Mouse (Mus musculus): ENCODE data around the gene Trio.

Trio gene

DNA sequence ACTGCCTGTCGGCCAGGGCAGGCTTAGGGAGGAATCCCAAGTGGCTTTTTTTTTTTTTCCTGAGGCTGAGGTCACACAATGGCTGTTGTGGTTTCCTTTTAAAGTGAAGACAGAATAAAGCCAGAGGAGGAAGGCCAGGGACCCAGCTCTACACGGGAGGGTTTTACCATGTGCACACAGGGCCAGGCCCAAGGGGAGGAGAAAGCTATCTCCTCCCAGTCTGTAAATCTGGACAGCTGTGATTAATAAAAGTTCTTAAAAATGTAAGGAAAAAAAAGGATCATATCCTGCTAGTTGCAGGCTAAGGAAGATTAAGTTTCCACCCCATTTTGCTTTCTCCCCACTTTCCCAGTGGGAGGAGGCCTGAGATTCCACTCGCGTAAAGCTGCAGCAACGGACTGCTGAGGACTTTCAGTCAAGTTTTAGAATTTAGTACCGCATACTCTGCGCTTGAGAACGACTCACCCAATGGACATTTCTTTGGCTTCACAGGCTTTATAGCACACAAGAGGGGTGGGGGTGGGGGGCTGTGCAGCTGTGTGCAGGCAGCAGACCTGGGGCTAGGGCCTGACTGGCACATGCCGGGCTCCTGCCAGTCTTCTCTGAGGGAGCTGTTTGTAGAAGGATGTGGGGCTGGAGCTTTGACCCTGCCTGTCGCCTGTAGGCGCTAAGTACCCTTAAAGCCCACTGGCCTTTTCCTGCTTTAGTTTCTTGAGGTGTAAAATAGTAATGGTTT is 248.0 kb downstream of the Trio start:
- DNase-seq (ENCODE audit: low read depth, low spot score) = no peak

DNA sequence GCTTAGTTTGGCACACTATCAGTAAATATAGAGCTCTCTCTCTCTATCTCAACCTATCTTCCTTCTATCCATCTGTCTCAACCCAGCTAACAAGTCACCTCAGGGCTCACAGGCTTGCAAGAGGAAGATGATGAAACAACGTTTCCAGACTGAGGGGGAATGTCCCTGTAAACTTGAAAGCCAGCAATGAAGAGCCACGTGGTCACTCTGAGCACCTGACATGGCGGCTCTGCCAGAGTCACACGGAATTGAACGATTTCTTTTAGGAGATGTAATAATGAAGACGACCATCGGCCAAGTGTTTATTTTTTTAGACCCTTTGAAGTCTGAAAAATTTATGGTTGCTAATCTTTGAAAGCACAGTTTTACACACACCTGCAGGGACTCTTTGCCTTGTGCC is 251.2 kb downstream of the Trio start:
- no peak for DNase-seq (ENCODE audit: low read depth, low spot score)

DNA sequence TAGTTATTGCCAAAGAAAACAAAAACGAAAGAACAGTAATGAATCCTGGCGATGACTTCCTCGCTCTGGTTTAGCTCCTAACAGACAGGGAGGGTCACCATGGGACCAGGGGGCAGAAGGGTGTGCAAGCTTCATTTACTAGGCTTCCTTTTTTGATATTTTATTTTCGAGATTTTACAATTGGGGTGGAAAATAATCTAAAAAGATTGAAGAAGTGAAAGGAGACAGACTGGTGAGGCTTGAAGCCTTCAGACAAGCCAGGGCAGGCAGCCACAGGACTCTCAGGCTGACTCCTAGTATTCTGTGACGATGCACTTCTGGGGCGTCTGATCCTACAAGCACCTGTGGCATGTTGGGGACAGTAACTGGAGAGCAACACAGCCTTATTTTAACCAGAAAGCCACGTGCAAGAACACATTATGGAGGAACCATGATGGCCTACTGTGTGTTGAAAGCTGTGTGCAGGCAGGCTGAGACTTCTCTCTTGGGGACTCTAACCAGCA is 253.5 kb downstream of the Trio start:
- no peak for DNase-seq (ENCODE audit: low read depth, low spot score)

DNA sequence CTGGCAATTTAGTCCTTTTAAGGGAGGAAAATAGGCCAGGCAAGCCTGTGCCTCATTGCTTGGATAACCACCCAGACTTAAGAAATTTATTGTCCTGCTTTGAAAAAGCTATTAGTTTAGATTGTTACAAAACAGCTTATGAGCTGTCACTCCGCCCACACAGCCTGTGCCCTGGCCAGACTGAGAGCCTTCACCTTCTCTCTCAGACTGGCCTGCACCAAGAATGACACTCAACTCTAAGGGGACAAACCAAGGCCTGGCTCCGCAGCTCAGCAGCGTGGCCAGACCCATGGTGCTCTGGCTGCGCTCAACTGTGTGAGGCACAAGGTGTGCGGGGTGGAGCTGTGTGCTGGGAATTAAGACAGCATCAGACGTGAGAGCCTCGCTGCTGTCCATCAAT is 254.1 kb downstream of the Trio start:
- DNase-seq (ENCODE audit: low read depth, low spot score) = no peak

DNA sequence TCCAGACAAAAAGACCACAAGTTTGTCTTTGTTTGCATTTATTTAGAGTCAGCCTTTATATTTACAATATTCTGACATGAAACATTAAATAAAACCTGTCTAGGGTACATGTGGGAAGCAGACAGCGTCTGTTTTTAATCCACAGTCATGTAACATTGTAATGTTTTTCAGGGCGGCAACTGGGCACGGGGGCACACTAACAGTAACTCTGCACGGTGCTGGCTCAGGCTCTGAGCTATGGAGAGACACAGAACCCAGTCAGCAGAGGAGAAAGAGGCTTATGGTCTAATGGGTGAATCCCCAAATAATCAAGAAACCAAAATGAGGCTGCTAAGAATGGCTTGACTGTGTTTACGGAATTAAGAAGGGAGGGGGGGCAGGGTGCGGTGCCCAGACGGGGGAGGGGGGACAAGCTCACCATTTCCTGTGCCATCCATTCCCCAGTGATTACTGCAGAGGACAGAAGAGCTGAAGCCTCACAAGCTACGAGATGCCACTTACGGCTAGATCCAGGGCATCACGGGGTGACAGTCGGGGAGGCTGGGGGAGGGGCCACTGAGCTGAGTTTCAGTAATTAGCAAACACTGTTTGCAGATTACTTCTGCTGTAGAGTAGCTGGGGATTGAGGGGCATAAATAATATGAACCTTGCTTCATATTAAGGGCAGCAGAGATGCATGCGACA is 255.0 kb downstream of the Trio start:
- no peak for DNase-seq (ENCODE audit: low read depth, low spot score)

GRCm38 (mm10) chr15:27761416-27761815 is 264.2 kb downstream of the Trio start:
- DNase-seq (ENCODE audit: low read depth, low spot score) = no peak

DNA sequence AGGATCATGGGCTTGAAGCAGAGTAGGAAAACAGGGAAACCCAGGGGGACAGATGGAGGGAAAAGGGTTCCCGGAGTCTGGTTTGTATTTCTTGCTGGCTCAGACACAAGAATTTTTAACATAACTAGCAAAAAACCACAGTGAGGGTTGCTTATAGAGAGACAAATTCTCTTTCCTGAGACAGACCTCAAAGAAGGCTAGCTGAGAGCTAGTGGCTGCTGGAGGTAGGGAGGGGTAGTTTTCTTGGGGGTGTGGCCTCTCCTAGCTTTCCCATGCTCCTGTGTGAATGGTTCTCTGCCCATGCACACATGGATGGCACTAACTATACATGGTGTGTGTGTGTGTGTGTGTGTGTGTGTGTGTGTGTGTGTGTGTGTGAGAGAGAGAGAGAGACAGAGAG is 265.0 kb downstream of the Trio start:
- no peak for DNase-seq (ENCODE audit: low read depth, low spot score)

DNA sequence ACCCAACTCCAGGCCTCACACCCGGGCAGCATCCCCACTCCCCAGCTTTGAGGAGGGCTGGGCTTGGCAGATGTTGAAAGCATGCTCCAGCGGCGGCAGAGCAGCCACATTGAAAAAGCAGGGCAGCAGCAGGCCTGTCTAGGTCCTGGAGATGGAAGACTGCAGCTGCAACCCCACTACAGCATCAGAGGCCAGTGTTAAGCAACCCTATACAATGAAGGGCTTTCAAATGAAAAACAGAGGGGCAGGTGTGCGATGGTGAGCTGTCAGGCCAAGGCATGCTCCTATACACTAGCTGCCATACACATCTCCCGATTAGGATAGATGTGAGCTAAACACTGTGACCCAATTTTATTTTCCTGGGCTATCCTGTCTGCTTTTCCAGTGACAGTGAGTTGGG is 265.8 kb downstream of the Trio start:
- DNase-seq (ENCODE audit: low read depth, low spot score) = no peak

DNA sequence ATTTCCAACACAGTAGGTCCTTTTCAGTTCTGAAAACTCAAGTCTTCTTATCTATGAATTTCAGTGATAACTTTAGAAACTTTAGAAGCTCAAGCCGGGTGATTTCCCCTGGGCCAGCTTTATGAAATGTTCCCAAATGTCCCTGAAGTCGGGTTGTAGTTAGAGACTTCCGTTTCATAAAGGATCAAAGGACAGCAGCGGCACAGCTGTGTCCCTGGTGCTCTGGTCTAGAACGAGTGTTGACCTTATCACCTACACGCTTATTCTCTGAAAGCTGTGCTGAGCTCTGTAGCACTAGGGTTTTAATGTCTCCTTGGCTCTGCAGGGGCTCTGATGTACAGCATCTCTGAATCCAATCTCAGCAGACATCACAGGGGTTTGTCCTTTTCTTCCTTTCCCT is 267.0 kb downstream of the Trio start:
- DNase-seq (ENCODE audit: low read depth, low spot score) = no peak

GRCm38 (mm10) chr15:27756426-27756825 is 269.2 kb downstream of the Trio start:
- DNase-seq (ENCODE audit: low read depth, low spot score) = no peak

DNA sequence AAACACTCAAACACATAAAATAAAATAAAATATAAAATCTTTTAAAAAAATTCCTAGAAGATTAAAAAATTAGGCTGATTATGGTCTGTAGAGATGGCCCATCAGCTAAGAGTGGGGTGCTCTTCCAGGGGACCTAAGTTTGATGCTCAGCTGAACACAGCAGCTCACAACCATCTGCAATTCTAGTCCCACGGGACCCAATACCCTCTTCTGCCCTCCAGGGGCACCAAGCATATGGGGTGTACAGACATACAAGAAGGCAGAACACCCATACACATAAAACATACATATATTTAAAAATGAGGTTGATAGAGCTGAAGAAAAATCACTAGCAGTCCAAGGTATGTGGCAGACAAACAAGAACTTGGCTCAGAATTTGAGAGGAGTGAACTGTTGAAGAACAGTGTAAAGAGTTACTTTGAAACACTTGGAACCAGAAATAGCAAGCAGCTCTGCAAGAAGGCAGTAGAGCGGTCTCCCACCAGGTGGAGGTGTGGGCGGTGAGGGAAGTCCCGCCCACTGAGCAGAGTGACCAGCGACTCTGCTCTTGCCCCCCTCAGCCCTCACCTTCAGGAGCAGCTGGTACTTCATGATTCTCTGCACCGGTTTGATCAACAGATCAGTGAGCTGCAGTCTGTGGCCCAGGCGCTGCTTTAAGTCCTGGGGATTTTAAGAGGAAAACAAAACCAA is 270.9 kb downstream of the Trio start:
- DNase-seq (ENCODE audit: low read depth, low spot score) = no peak

- DNase-seq (ENCODE audit: low read depth, low spot score) = no peak
Measured at GRCm38 (mm10) chr15:27753923-27754322, 271.7 kb downstream of the Trio start.

- no peak for DNase-seq (ENCODE audit: low read depth, low spot score)
Measured at GRCm38 (mm10) chr15:27752677-27753342, 272.8 kb downstream of the Trio start.

DNA sequence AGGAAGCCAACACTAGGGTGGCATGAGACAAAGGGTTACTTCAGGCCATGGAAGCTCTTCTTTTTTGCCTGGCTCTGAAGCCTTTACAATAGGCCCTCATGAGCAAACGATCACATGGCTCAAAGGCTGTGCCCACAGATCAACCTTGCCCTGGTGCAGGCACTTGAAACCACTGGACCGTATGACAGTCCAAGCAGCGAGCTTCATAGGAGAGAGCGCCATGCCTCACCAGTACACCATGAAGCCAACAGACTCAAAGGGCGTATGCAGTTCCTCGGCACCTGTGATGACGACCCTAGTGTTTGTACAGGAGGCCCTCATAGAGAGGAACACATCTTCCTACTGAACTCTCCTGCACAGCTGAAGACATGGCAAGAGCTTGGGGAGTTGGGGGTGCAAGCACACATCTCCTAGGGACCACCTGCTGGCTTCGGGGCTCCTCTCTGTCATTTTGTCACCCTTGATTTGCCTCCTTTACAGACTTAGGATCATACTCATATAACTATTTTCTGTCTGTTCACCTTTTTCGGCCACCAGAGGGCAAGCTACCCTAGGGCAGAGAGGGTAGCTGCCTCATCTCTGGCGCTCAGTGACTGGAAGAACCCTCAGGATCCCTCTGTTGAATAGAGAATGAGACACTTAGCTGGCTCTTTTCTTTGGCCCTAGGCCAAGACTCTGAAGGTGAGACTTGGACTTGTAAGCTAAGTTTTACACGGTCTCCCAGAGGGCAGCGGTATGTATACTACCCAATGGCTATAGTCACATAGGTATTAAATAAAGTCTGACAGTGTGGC is 273.8 kb downstream of the Trio start:
- DNase-seq (ENCODE audit: low read depth, low spot score) = peak; percentile 35

- DNase-seq (ENCODE audit: low read depth, low spot score) = no peak
Measured at GRCm38 (mm10) chr15:27748739-27749138, 276.9 kb downstream of the Trio start.

GRCm38 (mm10) chr15:27747512-27747911 is 278.1 kb downstream of the Trio start:
- peak; percentile 60 for DNase-seq (ENCODE audit: low read depth, low spot score)

DNA sequence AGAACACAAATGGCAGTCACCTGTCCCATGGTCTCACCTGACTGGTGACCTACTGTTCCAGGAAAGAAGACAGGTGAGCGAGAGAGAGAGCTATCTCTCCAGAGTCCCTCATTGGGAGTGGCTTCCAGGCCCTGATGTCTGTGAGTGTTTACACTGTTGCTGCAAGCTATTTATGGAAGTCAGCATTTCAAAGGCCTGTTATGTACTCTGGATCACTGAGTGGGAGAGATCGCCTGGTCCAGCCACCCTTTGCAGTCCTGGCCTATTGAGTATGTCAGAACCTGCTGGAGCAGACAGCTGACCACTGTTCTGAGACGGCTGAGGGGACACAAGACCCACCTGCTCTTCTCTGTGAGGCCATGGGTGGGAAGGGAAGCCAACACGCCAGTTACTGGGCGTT is 280.7 kb downstream of the Trio start:
- DNase-seq (ENCODE audit: low read depth, low spot score) = no peak

DNA sequence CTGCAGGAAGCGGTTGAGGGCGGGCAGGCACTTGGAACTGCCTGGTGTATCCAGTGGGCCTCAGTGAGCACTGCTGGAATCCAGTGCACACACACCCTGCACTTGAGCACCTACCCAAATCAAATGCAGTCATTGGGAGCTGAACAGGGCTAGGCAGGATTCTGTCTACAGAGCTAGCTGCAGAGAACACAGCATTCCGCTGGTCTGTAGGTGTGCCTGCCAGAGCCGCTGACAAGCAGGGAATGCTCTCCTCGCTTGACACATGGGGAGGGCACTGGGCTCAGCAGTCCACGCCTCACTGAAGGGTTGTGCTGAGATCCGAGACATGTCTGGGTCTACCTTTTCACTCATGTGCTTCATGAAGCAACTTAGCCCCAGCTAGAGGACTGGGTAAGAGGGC is 285.6 kb downstream of the Trio start:
- DNase-seq (ENCODE audit: low read depth, low spot score) = no peak

GRCm38 (mm10) chr15:27731818-27732217 is 293.8 kb downstream of the Trio start:
- DNase-seq (ENCODE audit: low read depth, low spot score) = no peak

DNA sequence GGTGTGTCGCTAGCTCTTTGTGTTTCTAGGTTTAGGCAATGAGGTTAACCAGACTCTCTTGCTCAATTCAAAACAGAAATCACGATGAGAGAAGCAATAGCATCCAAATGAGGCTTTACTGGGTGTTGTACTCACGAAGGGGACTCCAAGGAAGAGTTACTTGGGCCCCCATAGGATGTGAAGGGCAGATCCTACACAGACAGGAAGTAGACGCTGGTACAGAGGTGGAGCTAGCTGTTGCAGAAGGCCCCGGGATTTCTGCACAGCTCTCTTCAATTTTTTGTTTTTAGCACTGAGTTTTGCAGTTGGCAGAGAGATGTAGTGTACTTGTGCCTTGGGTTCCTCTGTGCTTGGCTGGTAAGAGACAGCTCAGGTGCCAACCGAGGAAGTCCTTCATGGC is 299.4 kb downstream of the Trio start:
- DNase-seq (ENCODE audit: low read depth, low spot score) = no peak

Measured in R1 (cell line).